Mouse (Mus musculus): ENCODE results near the gene Prr7.

- TF ChIP-seq CTCF (conservative IDR thresholded peaks at IDR 0.05; ENCODE audit: insufficient read depth, insufficient read length, low read depth, low read length) (peak; percentile 74), POLR2A (IDR thresholded peaks at IDR 0.05; ENCODE audit: low read depth, low read length) (peak; percentile 94)
Observed at GRCm38 (mm10) chr13:55513111-55513748, 49.2 kb downstream of the Prr7 start, which contains the start of gene Pdlim7.
